ENCODE assay signal across 8 mouse cellular contexts in the genomic region with DNA sequence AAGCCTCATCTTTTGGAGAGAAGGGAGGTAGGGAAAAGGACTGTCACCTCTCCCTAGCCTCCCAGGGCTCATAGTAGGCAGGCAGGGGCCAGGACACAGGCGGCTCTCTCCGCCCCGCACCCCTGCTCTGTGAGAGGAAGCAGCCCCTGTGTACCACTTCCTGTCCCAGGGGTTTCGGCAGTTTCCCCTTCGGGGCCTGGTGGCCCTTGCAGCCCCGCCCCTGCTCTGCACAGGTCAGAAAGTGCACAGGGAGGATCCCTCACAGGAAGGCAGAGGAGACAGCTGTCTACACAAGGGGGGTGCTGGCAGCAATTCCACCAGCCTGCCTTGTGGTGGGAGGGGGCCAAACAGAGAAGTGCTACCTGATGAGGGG. TPM values are rescaled to one million over a fixed set of nuclear protein-coding genes. Genes with fewer than 3 reads are reported as not detected.
DNase-seq lines count a peak whose midpoint lies in the region; ATAC-seq and TF ChIP-seq lines count a peak whose summit lies in the region.

No protein-coding gene starts in this region.

- H3K4me1 ChIP-seq in heart, postnatal 0 days (ENCODE audit: control insufficient read depth, insufficient read depth), result 0 out of 2 replicates have a peak, but pooled peaks cover 2% of the 10 kb centered on the region
- no peaks in the 10 kb centered on the region for H3K4me1 ChIP-seq in lung, embryonic 14.5 days (ENCODE audit: insufficient read depth)
- no peaks in the 10 kb centered on the region for H3K4me1 ChIP-seq in hindbrain, embryonic 11.5 days (replicated peaks; ENCODE audit: control insufficient read depth, insufficient read depth, low read length)
- H3K4me1 ChIP-seq in forebrain, embryonic 11.5 days (replicated peaks; ENCODE audit: control insufficient read depth, insufficient read depth, low read length), result no peaks in the 10 kb centered on the region

- WGBS in heart, postnatal 0 days, result 44% methylated on average over 6 of the region's 6 CpGs
- 23% methylated on average over 6 of the region's 6 CpGs for whole genome bisulfite sequencing in lung, embryonic 14.5 days
- 37% methylated on average over 5 of the region's 6 CpGs for whole genome bisulfite sequencing in hindbrain, embryonic 11.5 days
- 45% methylated on average over 6 of the region's 6 CpGs for WGBS in forebrain, embryonic 11.5 days

- peak; percentile 32 for DNase-seq in gastrocnemius, adult 2 months
- DNase-seq in gastrocnemius, postnatal 10 days, result no peak
- no peak for DNase-seq in heart, postnatal 0 days (ENCODE audit: low spot score)
- peak; percentile 34 for DNase-seq in lung, embryonic 14.5 days
- DNase-seq in splenic B cell, adult 2 months (ENCODE audit: low read depth, low spot score), result peak; percentile 85
- DNase-seq in hindbrain, embryonic 11.5 days (ENCODE audit: low spot score), result no peak
- DNase-seq in forebrain, embryonic 11.5 days (ENCODE audit: low spot score), result no peak
- DNase-seq in layer of hippocampus, postnatal 10 days (ENCODE audit: low spot score in 2 of 2), result no peak

- no peak overlapping the region for H3K9ac ChIP-seq in heart, postnatal 0 days (replicated peaks; ENCODE audit: low read depth, low read length)
- no peak overlapping the region for H3K9ac ChIP-seq in lung, embryonic 14.5 days
- H3K9ac ChIP-seq in hindbrain, embryonic 11.5 days (ENCODE audit: low read depth, low read length), result no peak overlapping the region
- H3K9ac ChIP-seq in forebrain, embryonic 11.5 days (ENCODE audit: low read length), result no peak overlapping the region

- no peaks in the 10 kb centered on the region for H3K9me3 ChIP-seq in heart, postnatal 0 days (replicated peaks; ENCODE audit: control insufficient read depth, low read length)
- no peaks in the 10 kb centered on the region for H3K9me3 ChIP-seq in lung, embryonic 14.5 days (ENCODE audit: low read depth, low read length)
- no peaks in the 10 kb centered on the region for H3K9me3 ChIP-seq in hindbrain, embryonic 11.5 days (ENCODE audit: control insufficient read depth, low read length)
- H3K9me3 ChIP-seq in forebrain, embryonic 11.5 days (ENCODE audit: control insufficient read depth, low read length), result no peaks in the 10 kb centered on the region

- no peak for TF ChIP-seq EP300 in heart, postnatal 0 days (IDR thresholded peaks at IDR 0.05; ENCODE audit: low read depth)

- no peaks in the 10 kb centered on the region for H3K27me3 ChIP-seq in heart, postnatal 0 days (ENCODE audit: control insufficient read depth, insufficient read depth, low read length)
- no peaks in the 10 kb centered on the region for H3K27me3 ChIP-seq in lung, embryonic 14.5 days (ENCODE audit: insufficient read depth, low read length)
- H3K27me3 ChIP-seq in splenic B cell, adult 2 months (ENCODE audit: control insufficient read depth, insufficient read depth, low read length, poor library complexity, severe bottlenecking), result no peaks in the 10 kb centered on the region
- no peaks in the 10 kb centered on the region for H3K27me3 ChIP-seq in hindbrain, embryonic 11.5 days (ENCODE audit: control insufficient read depth, insufficient read depth, low read length)
- no peaks in the 10 kb centered on the region for H3K27me3 ChIP-seq in forebrain, embryonic 11.5 days (ENCODE audit: control insufficient read depth, insufficient read depth, low read length)

- 0 out of 2 replicates have a peak overlapping the region, but pooled peaks have one; percentile 15 for H3K4me2 ChIP-seq in heart, postnatal 0 days (ENCODE audit: low read depth, low read length)
- H3K4me2 ChIP-seq in lung, embryonic 14.5 days, result no peak overlapping the region
- no peak overlapping the region for H3K4me2 ChIP-seq in hindbrain, embryonic 11.5 days (replicated peaks; ENCODE audit: low read depth, low read length)
- no peak overlapping the region for H3K4me2 ChIP-seq in forebrain, embryonic 11.5 days (ENCODE audit: low read depth, low read length, severe bottlenecking)

- no peak for TF ChIP-seq CTCF in gastrocnemius, adult 2 months (IDR thresholded peaks at IDR 0.05)
- no peak for TF ChIP-seq CTCF in heart, postnatal 0 days (IDR thresholded peaks at IDR 0.05; ENCODE audit: low read depth)
- no peak for TF ChIP-seq CTCF in lung, embryonic 14.5 days (IDR thresholded peaks at IDR 0.05; ENCODE audit: low read depth)

- H3K36me3 ChIP-seq in heart, postnatal 0 days (replicated peaks; ENCODE audit: control insufficient read depth, insufficient read depth, low read length), result no peaks in the 10 kb centered on the region
- no peaks in the 10 kb centered on the region for H3K36me3 ChIP-seq in lung, embryonic 14.5 days (ENCODE audit: insufficient read depth)
- H3K36me3 ChIP-seq in splenic B cell, adult 2 months (ENCODE audit: control insufficient read depth, insufficient read depth, low read length, poor library complexity, severe bottlenecking), result no peaks in the 10 kb centered on the region
- no peaks in the 10 kb centered on the region for H3K36me3 ChIP-seq in hindbrain, embryonic 11.5 days (ENCODE audit: control insufficient read depth, insufficient read depth, low read length)
- H3K36me3 ChIP-seq in forebrain, embryonic 11.5 days (ENCODE audit: control insufficient read depth, insufficient read depth, low read length), result no peaks in the 10 kb centered on the region

- ATAC-seq in heart, postnatal 0 days (ENCODE audit: insufficient read depth, low read depth), result no peak
- peak; percentile 57; the same call in 1 of the 2 replicates for ATAC-seq in lung, embryonic 14.5 days (ENCODE audit: insufficient read depth)
- ATAC-seq in hindbrain, embryonic 11.5 days (ENCODE audit: low FRiP score), result no peak
- no peak for ATAC-seq in forebrain, embryonic 11.5 days (replicated peaks; ENCODE audit: low FRiP score)

- intact Hi-C loops in gastrocnemius, adult 2 months (cut with DNase I), result no loop called here

- H3K27ac ChIP-seq in gastrocnemius, adult 2 months, result no peak overlapping the region
- peak overlapping the region; percentile 34; the same call in 1 of the 2 replicates for H3K27ac ChIP-seq in heart, postnatal 0 days (ENCODE audit: low read depth)
- H3K27ac ChIP-seq in lung, embryonic 14.5 days (ENCODE audit: low read depth), result no peak overlapping the region
- no peak overlapping the region for H3K27ac ChIP-seq in hindbrain, embryonic 11.5 days (ENCODE audit: low read depth, low read length)
- H3K27ac ChIP-seq in forebrain, embryonic 11.5 days (ENCODE audit: low read depth, low read length), result no peak overlapping the region

- no peak overlapping the region for H3K4me3 ChIP-seq in gastrocnemius, adult 2 months
- H3K4me3 ChIP-seq in heart, postnatal 0 days (ENCODE audit: low read depth, low read length), result no peak overlapping the region; the same call in 1 of the 2 replicates
- no peak overlapping the region for H3K4me3 ChIP-seq in lung, embryonic 14.5 days (ENCODE audit: low read depth, low read length)
- H3K4me3 ChIP-seq in hindbrain, embryonic 11.5 days (ENCODE audit: low read depth, low read length), result no peak overlapping the region
- no peak overlapping the region for H3K4me3 ChIP-seq in forebrain, embryonic 11.5 days (ENCODE audit: low read depth, low read length)

RNA-seq across cellular contexts. Expression of gene Elf4, which starts 29.4 kb away (rescaled TPM):
- 1 to 10 TPM; 1.6 to 2.1 TPM for total RNA-seq in gastrocnemius, adult 2 months (2021)
- 10 to 100 TPM in 1 of 2 experiments, 1 to 10 TPM in 1; 6.1 to 11.3 TPM for total RNA-seq in gastrocnemius, postnatal 10 days (2021)
- total RNA-seq in heart, postnatal 0 days (2014; rRNA removed; ENCODE audit: low replicate concordance), result 12.3 and 13.0 TPM in 2 replicates
- 4.1 and 4.6 TPM in 2 replicates for polyA plus RNA-seq in heart, postnatal 0 days (2015; fragmentation: Nextera tagmentation; extraction: Ambion mirVana)
- polyA plus RNA-seq in lung, embryonic 14.5 days (2014; fragmentation: Nextera tagmentation; extraction: Ambion mirVana), result 9.6 and 10.5 TPM in 2 replicates
- polyA plus RNA-seq in hindbrain, embryonic 11.5 days (2014; fragmentation: Nextera tagmentation; extraction: Ambion mirVana), result 1.9 and 2.3 TPM in 2 replicates
- 2.7 and 3.2 TPM in 2 replicates for polyA plus RNA-seq in forebrain, embryonic 11.5 days (2014; fragmentation: Nextera tagmentation; extraction: Ambion mirVana)
- total RNA-seq in layer of hippocampus, postnatal 10 days (2021), result 1 to 10 TPM; 1.0 TPM

Comparison
In these comparisons a context has a peak if more than half of its experiments do, and no peak if none do; other contexts are left out.
1. DNase-seq: peak in gastrocnemius, adult 2 months (single experiment), lung, embryonic 14.5 days (single experiment) and splenic B cell, adult 2 months (single experiment); none in gastrocnemius, postnatal 10 days (single experiment), heart, postnatal 0 days (single experiment), hindbrain, embryonic 11.5 days (single experiment), forebrain, embryonic 11.5 days (single experiment) and layer of hippocampus, postnatal 10 days (0 of 2).